Mouse (Mus musculus) c-Kit-positive CD71-positive TER-119-negative erythroid progenitor cells, embryonic 14.5 days (primary cell): ENCODE data around the gene Gm3532.
"Not testable (repeated sequence)": the region's sequence is repeated elsewhere in the genome, so short reads cannot be mapped to it uniquely, and the experiment has no call there.

Experiments
- DNase-seq: peaks from one replicate; pipeline ENCODE4 v3.0.0-alpha.2; 2013; ENCODE audit warnings: low read depth

The Gm3532 gene

GRCm38 (mm10) chr14:5538196-5538595, at the start of gene Gm3532:
Gm3532 (plus strand) TSS chr14:5538496.
- DNase-seq = not testable (repeated sequence)

- DNase-seq = not testable (repeated sequence)
Observed at GRCm38 (mm10) chr14:5501374-5501773, 36.9 kb upstream of the Gm3532 start, which contains the start of gene Gm3488. Gm3488 (plus strand) TSS chr14:5501674.
